Comparison of ENCODE assay signal across 16 mouse cellular contexts in genomic region chr1:86233808-86234207, GRCm38 (mm10).
DNase-seq lines count a peak whose midpoint lies in the region; ATAC-seq and TF ChIP-seq lines count a peak whose summit lies in the region.
"Had no signal": no experiment of that assay in that cellular context is flagged by ENCODE, and none has a peak within 500 bp of the region (broad histone marks: within the 10 kb centered on the region; RNA-seq: fewer than 3 reads in every experiment).

No protein-coding gene starts in this region.

- peaks cover 8% of the 10 kb centered on the region for H3K36me3 ChIP-seq in G1E (replicated peaks)
- H3K36me3 ChIP-seq in embryonic facial prominence, embryonic 14.5 days (ENCODE audit: control insufficient read depth, insufficient read depth, low read length), result no peaks in the 10 kb centered on the region
- H3K36me3 ChIP-seq: forebrain, embryonic 12.5 days; limb, embryonic 12.5 days had no signal

- peaks cover 7% of the 10 kb centered on the region for H3K9me3 ChIP-seq in G1E (replicated peaks)
- no peaks in the 10 kb centered on the region for H3K9me3 ChIP-seq in embryonic facial prominence, embryonic 14.5 days (ENCODE audit: control insufficient read depth, low read length)
- H3K9me3 ChIP-seq: forebrain, embryonic 12.5 days; limb, embryonic 12.5 days; neural tube, embryonic 13.5 days had no signal

- H3K4me2 ChIP-seq in embryonic facial prominence, embryonic 14.5 days (ENCODE audit: low read depth, low read length), result no peak overlapping the region
- H3K4me2 ChIP-seq: forebrain, embryonic 12.5 days; limb, embryonic 12.5 days; midbrain, embryonic 11.5 days; neural tube, embryonic 13.5 days had no signal

- ATAC-seq in G1E (ENCODE audit: extremely low read depth, insufficient number of reproducible peaks, low FRiP score, poor library complexity, severe bottlenecking), result peak; percentile 62
- ATAC-seq in embryonic facial prominence, embryonic 14.5 days (ENCODE audit: low read depth), result peak; percentile 38; the same call in 1 of the 2 replicates
- peak; percentile 82 for ATAC-seq in monocyte, adult 5-6 weeks (replicated peaks; ENCODE audit: insufficient number of reproducible peaks, low FRiP score, low TSS enrichment, poor library complexity, severe bottlenecking)
- ATAC-seq: intestine, embryonic 16.5 days had no signal

- H3K27ac ChIP-seq in embryonic facial prominence, embryonic 14.5 days (replicated peaks; ENCODE audit: low read depth, low read length), result 0 out of 2 replicates have a peak overlapping the region, but pooled peaks have one; percentile 23
- H3K27ac ChIP-seq: forebrain, embryonic 12.5 days; limb, embryonic 12.5 days; neural tube, embryonic 13.5 days had no signal

- 51% methylated on average over 4 of the region's 4 CpGs for WGBS in embryonic facial prominence, embryonic 14.5 days

- no peaks in the 10 kb centered on the region for H3K27me3 ChIP-seq in G1E (ENCODE audit: insufficient read depth, low read length)
- H3K27me3 ChIP-seq in embryonic facial prominence, embryonic 14.5 days (replicated peaks; ENCODE audit: control insufficient read depth, insufficient read depth, low read length), result no peaks in the 10 kb centered on the region
- H3K27me3 ChIP-seq: forebrain, embryonic 12.5 days; limb, embryonic 12.5 days; neural tube, embryonic 13.5 days had no signal

- no peak overlapping the region for H3K4me3 ChIP-seq in G1E (ENCODE audit: low read depth, low read length)
- H3K4me3 ChIP-seq in embryonic facial prominence, embryonic 14.5 days (ENCODE audit: low read depth, low read length), result no peak overlapping the region
- H3K4me3 ChIP-seq: forebrain, embryonic 12.5 days; limb, embryonic 12.5 days; neural tube, embryonic 13.5 days had no signal

- TF ChIP-seq CTCF in G1E (IDR thresholded peaks at IDR 0.05; ENCODE audit: low read depth, low read length), result no peak

- H3K4me1 ChIP-seq in G1E (ENCODE audit: insufficient read depth, low read depth, low read length), result peaks cover 32% of the 10 kb centered on the region
- H3K4me1 ChIP-seq in embryonic facial prominence, embryonic 14.5 days (ENCODE audit: control insufficient read depth, insufficient read depth, low read length), result peaks cover 3% of the 10 kb centered on the region; the same call in 1 of the 2 replicates
- H3K4me1 ChIP-seq: forebrain, embryonic 12.5 days had no signal

- peak; percentile 62 for DNase-seq in layer of hippocampus, adult 9-11 months
- no peak for DNase-seq in layer of hippocampus, postnatal 10 days (ENCODE audit: low spot score in 2 of 2)
- DNase-seq in G1E (ENCODE audit: low spot score), result peak; percentile 37
- no peak for DNase-seq in embryonic facial prominence, embryonic 14.5 days (ENCODE audit: low spot score)
- DNase-seq in right cerebral cortex, postnatal 25 days, result no peak
- DNase-seq in Muller cell, postnatal 12 days (ENCODE audit: inconsistent ontology term), result no peak
- DNase-seq in adrenal gland, adult 18-20 months (ENCODE audit: low spot score in 2 of 2), result no peak
- DNase-seq: embryo, embryonic 11 days; gastrocnemius, postnatal 25 days; right cerebral cortex, postnatal 14 days had no signal

- H3K9ac ChIP-seq in embryonic facial prominence, embryonic 14.5 days (ENCODE audit: low read depth, low read length), result no peak overlapping the region
- H3K9ac ChIP-seq: forebrain, embryonic 12.5 days; limb, embryonic 12.5 days; neural tube, embryonic 13.5 days had no signal

Comparison
In these comparisons a context has a peak if more than half of its experiments do, and no peak if none do; other contexts are left out.
1. DNase-seq: peak in layer of hippocampus, adult 9-11 months (single experiment) and G1E (single experiment); none in layer of hippocampus, postnatal 10 days (0 of 2), embryonic facial prominence, embryonic 14.5 days (single experiment), right cerebral cortex, postnatal 25 days (single experiment), Muller cell, postnatal 12 days (single experiment) and adrenal gland, adult 18-20 months (0 of 2).
2. Peak in every context shown above with its lines, with median percentiles within 50 percentile points of each other: ATAC-seq.